Comparison of ENCODE assay signal across 23 mouse cellular contexts in genomic region chr1:167105916-167106315, GRCm38 (mm10).
DNase-seq lines count a peak whose midpoint lies in the region; ATAC-seq lines count a peak whose summit lies in the region.
"Had no signal": no experiment of that assay in that cellular context is flagged by ENCODE, and none has a peak within 500 bp of the region (broad histone marks: within the 10 kb centered on the region; RNA-seq: fewer than 3 reads in every experiment).

No protein-coding gene starts in this region.

- H3K27ac ChIP-seq in midbrain, embryonic 13.5 days = peak overlapping the region; percentile 80
- H3K27ac ChIP-seq in midbrain, embryonic 16.5 days (ENCODE audit: low read length) = no peak overlapping the region
- H3K27ac ChIP-seq in stomach, embryonic 16.5 days (ENCODE audit: low read length) = no peak overlapping the region
- H3K27ac ChIP-seq: embryonic facial prominence, embryonic 15.5 days; forebrain, embryonic 10.5 days; gastrocnemius, adult 2 months; heart, embryonic 10.5 days; hindbrain, embryonic 12.5 days had no signal

- H3K9ac ChIP-seq in midbrain, embryonic 13.5 days (replicated peaks) = no peak overlapping the region
- H3K9ac ChIP-seq in midbrain, embryonic 16.5 days (ENCODE audit: low read depth, low read length) = no peak overlapping the region
- H3K9ac ChIP-seq in stomach, embryonic 16.5 days (ENCODE audit: low read length) = no peak overlapping the region
- H3K9ac ChIP-seq: embryonic facial prominence, embryonic 15.5 days; hindbrain, embryonic 12.5 days had no signal

- H3K4me1 ChIP-seq in midbrain, embryonic 13.5 days (replicated peaks) = peaks cover 14% of the 10 kb centered on the region
- H3K4me1 ChIP-seq in midbrain, embryonic 16.5 days (ENCODE audit: control insufficient read depth, insufficient read depth, low read length) = peaks cover 7% of the 10 kb centered on the region; the same call in 1 of the 2 replicates
- no peaks in the 10 kb centered on the region for H3K4me1 ChIP-seq in stomach, embryonic 16.5 days (ENCODE audit: control insufficient read depth, insufficient read depth, low read length)
- H3K4me1 ChIP-seq: embryonic facial prominence, embryonic 15.5 days; heart, embryonic 10.5 days had no signal

- ATAC-seq in midbrain, embryonic 13.5 days = no peak
- ATAC-seq in midbrain, embryonic 16.5 days = no peak
- ATAC-seq in stomach, embryonic 16.5 days (ENCODE audit: insufficient read depth, low FRiP score) = peak; percentile 22; the same call in 1 of the 2 replicates
- ATAC-seq: hindbrain, embryonic 16.5 days; Patski had no signal

- no peak overlapping the region for H3K4me3 ChIP-seq in midbrain, embryonic 13.5 days (replicated peaks)
- no peak overlapping the region for H3K4me3 ChIP-seq in midbrain, embryonic 16.5 days (ENCODE audit: low read depth, low read length)
- no peak overlapping the region for H3K4me3 ChIP-seq in stomach, embryonic 16.5 days (replicated peaks; ENCODE audit: low read length)
- H3K4me3 ChIP-seq: embryonic facial prominence, embryonic 15.5 days; erythroblast, embryonic 14.5 days; forebrain, embryonic 10.5 days; gastrocnemius, adult 2 months; heart, embryonic 10.5 days; hindbrain, embryonic 12.5 days had no signal

- no peaks in the 10 kb centered on the region for H3K9me3 ChIP-seq in midbrain, embryonic 13.5 days
- no peaks in the 10 kb centered on the region for H3K9me3 ChIP-seq in midbrain, embryonic 16.5 days (replicated peaks; ENCODE audit: control insufficient read depth, low read length, poor library complexity, severe bottlenecking)
- no peaks in the 10 kb centered on the region for H3K9me3 ChIP-seq in stomach, embryonic 16.5 days (replicated peaks; ENCODE audit: control insufficient read depth, low read length)
- H3K9me3 ChIP-seq: embryonic facial prominence, embryonic 15.5 days; hindbrain, embryonic 12.5 days had no signal

- no peak overlapping the region for H3K4me2 ChIP-seq in midbrain, embryonic 13.5 days (replicated peaks)
- H3K4me2 ChIP-seq in midbrain, embryonic 16.5 days (ENCODE audit: low read length) = no peak overlapping the region
- H3K4me2 ChIP-seq in stomach, embryonic 16.5 days (ENCODE audit: low read depth, low read length) = no peak overlapping the region
- H3K4me2 ChIP-seq: embryonic facial prominence, embryonic 15.5 days; hindbrain, embryonic 12.5 days had no signal

- H3K36me3 ChIP-seq in midbrain, embryonic 13.5 days = no peaks in the 10 kb centered on the region
- no peaks in the 10 kb centered on the region for H3K36me3 ChIP-seq in midbrain, embryonic 16.5 days (ENCODE audit: control insufficient read depth, insufficient read depth, low read length)
- no peaks in the 10 kb centered on the region for H3K36me3 ChIP-seq in stomach, embryonic 16.5 days (ENCODE audit: control insufficient read depth, insufficient read depth, low read length)
- H3K36me3 ChIP-seq: embryonic facial prominence, embryonic 15.5 days; forebrain, embryonic 10.5 days; heart, embryonic 10.5 days; hindbrain, embryonic 12.5 days had no signal

- WGBS in midbrain, embryonic 13.5 days = 93% methylated on average over 4 of the region's 4 CpGs
- WGBS in midbrain, embryonic 16.5 days = 88% methylated on average over 4 of the region's 4 CpGs
- WGBS in stomach, embryonic 16.5 days = 71% methylated on average over 4 of the region's 4 CpGs

- DNase-seq in adrenal gland, postnatal 14 days = peak; percentile 6
- no peak for DNase-seq in adrenal gland, postnatal 4 days (ENCODE audit: low spot score in 2 of 2)
- DNase-seq in lung, postnatal 10 days = no peak
- DNase-seq in gastrocnemius, postnatal 25 days = no peak
- DNase-seq: adrenal gland, postnatal 36 days; cerebellum, adult 11 months; cerebellum, adult 8-10 months; cerebellum, postnatal 14 days; embryo, embryonic 11 days; gastrocnemius, adult 2 months; gastrocnemius, postnatal 36 days; heart, postnatal 10 days; heart, postnatal 4 days had no signal

- no peaks in the 10 kb centered on the region for H3K27me3 ChIP-seq in midbrain, embryonic 13.5 days
- no peaks in the 10 kb centered on the region for H3K27me3 ChIP-seq in midbrain, embryonic 16.5 days (ENCODE audit: control insufficient read depth, insufficient read depth, low read depth, low read length)
- H3K27me3 ChIP-seq in stomach, embryonic 16.5 days (ENCODE audit: control insufficient read depth, insufficient read depth, low read length) = no peaks in the 10 kb centered on the region
- H3K27me3 ChIP-seq: embryonic facial prominence, embryonic 15.5 days; hindbrain, embryonic 12.5 days; Patski had no signal
